Mouse (Mus musculus): ENCODE measurements around the gene Mtx2.

DNA sequence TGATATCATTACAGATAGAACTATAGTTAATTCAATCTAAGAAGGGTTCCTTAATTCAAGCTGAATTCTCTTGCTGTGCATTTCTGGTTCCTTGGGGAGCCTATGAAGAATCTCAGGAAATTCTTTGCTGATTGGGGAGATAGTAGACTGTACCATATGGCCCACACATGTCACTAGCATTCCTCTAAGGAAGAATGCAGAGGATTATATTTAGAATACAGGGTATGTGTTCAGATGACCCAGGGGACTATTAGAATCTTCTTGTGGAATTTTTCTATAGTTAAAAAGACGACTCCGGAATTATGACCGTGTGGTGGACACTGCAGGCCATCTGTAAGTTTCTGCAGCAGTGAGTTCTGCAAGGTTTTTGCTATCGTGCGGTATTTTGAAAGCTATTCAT is 44.2 kb upstream of the Mtx2 start:
- TF ChIP-seq CTCF (IDR thresholded peaks at IDR 0.05; ENCODE audit: low read depth) (no peak), EP300 (optimal IDR thresholded peaks at IDR 0.05) (no peak)
